Comparison of ENCODE assay signal across 26 mouse cellular contexts in the genomic region with DNA sequence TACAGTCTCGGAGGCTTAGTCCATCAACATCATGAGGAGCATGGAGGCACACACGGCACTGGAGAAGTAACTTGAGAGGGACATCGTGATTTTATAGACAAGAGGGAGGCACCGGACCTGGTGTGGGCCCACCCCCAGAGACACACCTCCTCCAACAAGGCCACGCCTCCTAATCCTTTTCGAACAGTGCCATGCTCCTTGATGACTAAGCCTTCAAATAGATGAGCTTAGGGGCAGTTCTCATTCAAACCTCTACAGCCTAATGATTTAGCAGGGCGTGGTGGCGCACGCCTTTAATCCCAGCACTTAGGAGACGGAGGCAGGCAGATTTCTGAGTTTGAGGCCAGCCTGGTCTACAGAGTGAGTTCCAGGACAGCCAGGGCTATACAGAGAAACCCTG. TPM values are rescaled to one million over a fixed set of nuclear protein-coding genes. Genes with fewer than 3 reads are reported as not detected.
DNase-seq lines count a peak whose midpoint lies in the region; ATAC-seq lines count a peak whose summit lies in the region.
"Had no signal": no experiment of that assay in that cellular context is flagged by ENCODE, and none has a peak within 500 bp of the region (broad histone marks: within the 10 kb centered on the region; RNA-seq: fewer than 3 reads in every experiment).

No protein-coding gene starts in this region.

- H3K9ac ChIP-seq in embryonic facial prominence, embryonic 12.5 days, result no peak overlapping the region
- no peak overlapping the region for H3K9ac ChIP-seq in midbrain, embryonic 11.5 days (ENCODE audit: low read length)
- H3K9ac ChIP-seq in midbrain, embryonic 15.5 days, result no peak overlapping the region
- H3K9ac ChIP-seq: embryonic facial prominence, embryonic 13.5 days; embryonic facial prominence, embryonic 15.5 days; forebrain, embryonic 12.5 days had no signal

- H3K4me3 ChIP-seq in embryonic facial prominence, embryonic 12.5 days, result no peak overlapping the region
- H3K4me3 ChIP-seq in embryonic facial prominence, embryonic 10.5 days, result no peak overlapping the region
- no peak overlapping the region for H3K4me3 ChIP-seq in midbrain, embryonic 11.5 days (ENCODE audit: low read depth, low read length)
- no peak overlapping the region for H3K4me3 ChIP-seq in midbrain, embryonic 15.5 days
- H3K4me3 ChIP-seq: embryonic facial prominence, embryonic 13.5 days; embryonic facial prominence, embryonic 15.5 days; erythroblast, embryonic 14.5 days; forebrain, embryonic 10.5 days; forebrain, embryonic 12.5 days had no signal

- H3K9me3 ChIP-seq in embryonic facial prominence, embryonic 12.5 days, result 0 out of 2 replicates have a peak, but pooled peaks cover 3% of the 10 kb centered on the region
- H3K9me3 ChIP-seq in embryonic facial prominence, embryonic 10.5 days, result peaks cover 5% of the 10 kb centered on the region; the same call in 1 of the 2 replicates
- no peaks in the 10 kb centered on the region for H3K9me3 ChIP-seq in midbrain, embryonic 11.5 days (ENCODE audit: control insufficient read depth, low read length)
- H3K9me3 ChIP-seq in midbrain, embryonic 15.5 days, result no peaks in the 10 kb centered on the region
- H3K9me3 ChIP-seq: embryonic facial prominence, embryonic 15.5 days; forebrain, embryonic 12.5 days had no signal

- no peak overlapping the region for H3K4me2 ChIP-seq in embryonic facial prominence, embryonic 12.5 days (replicated peaks)
- no peak overlapping the region for H3K4me2 ChIP-seq in midbrain, embryonic 11.5 days
- H3K4me2 ChIP-seq in midbrain, embryonic 15.5 days, result no peak overlapping the region
- H3K4me2 ChIP-seq: embryonic facial prominence, embryonic 13.5 days; embryonic facial prominence, embryonic 15.5 days; forebrain, embryonic 12.5 days had no signal

- no peak overlapping the region for H3K27ac ChIP-seq in embryonic facial prominence, embryonic 12.5 days
- H3K27ac ChIP-seq in embryonic facial prominence, embryonic 10.5 days (replicated peaks), result no peak overlapping the region
- no peak overlapping the region for H3K27ac ChIP-seq in midbrain, embryonic 11.5 days (ENCODE audit: low read depth, low read length)
- H3K27ac ChIP-seq in midbrain, embryonic 15.5 days, result no peak overlapping the region
- H3K27ac ChIP-seq: embryonic facial prominence, embryonic 13.5 days; embryonic facial prominence, embryonic 15.5 days; forebrain, embryonic 10.5 days; forebrain, embryonic 12.5 days had no signal

- peaks cover 61% of the 10 kb centered on the region for H3K36me3 ChIP-seq in embryonic facial prominence, embryonic 12.5 days
- H3K36me3 ChIP-seq in embryonic facial prominence, embryonic 10.5 days (replicated peaks), result peaks cover 96% of the 10 kb centered on the region
- peaks cover 38% of the 10 kb centered on the region for H3K36me3 ChIP-seq in midbrain, embryonic 11.5 days (ENCODE audit: control insufficient read depth, insufficient read depth, low read length)
- H3K36me3 ChIP-seq in midbrain, embryonic 15.5 days (replicated peaks), result no peaks in the 10 kb centered on the region

- WGBS in embryonic facial prominence, embryonic 12.5 days, result 94% methylated on average over 10 of the region's 10 CpGs
- 96% methylated on average over 10 of the region's 10 CpGs for WGBS in embryonic facial prominence, embryonic 10.5 days
- WGBS in midbrain, embryonic 11.5 days, result 95% methylated on average over 10 of the region's 10 CpGs
- WGBS in midbrain, embryonic 15.5 days, result 97% methylated on average over 10 of the region's 10 CpGs

- no peaks in the 10 kb centered on the region for H3K4me1 ChIP-seq in embryonic facial prominence, embryonic 12.5 days
- no peaks in the 10 kb centered on the region for H3K4me1 ChIP-seq in embryonic facial prominence, embryonic 10.5 days
- H3K4me1 ChIP-seq in midbrain, embryonic 11.5 days (ENCODE audit: control insufficient read depth, insufficient read depth, low read length), result no peaks in the 10 kb centered on the region
- H3K4me1 ChIP-seq in midbrain, embryonic 15.5 days, result no peaks in the 10 kb centered on the region
- H3K4me1 ChIP-seq: embryonic facial prominence, embryonic 13.5 days; embryonic facial prominence, embryonic 15.5 days; forebrain, embryonic 10.5 days; forebrain, embryonic 12.5 days had no signal

- no peaks in the 10 kb centered on the region for H3K27me3 ChIP-seq in embryonic facial prominence, embryonic 12.5 days
- H3K27me3 ChIP-seq in embryonic facial prominence, embryonic 10.5 days (replicated peaks; ENCODE audit: low read depth, poor library complexity, severe bottlenecking), result no peaks in the 10 kb centered on the region
- H3K27me3 ChIP-seq in midbrain, embryonic 11.5 days (ENCODE audit: control insufficient read depth, insufficient read depth, low read length), result no peaks in the 10 kb centered on the region
- H3K27me3 ChIP-seq in midbrain, embryonic 15.5 days (replicated peaks), result no peaks in the 10 kb centered on the region
- H3K27me3 ChIP-seq: CH12.LX; embryonic facial prominence, embryonic 13.5 days; embryonic facial prominence, embryonic 15.5 days; forebrain, embryonic 12.5 days had no signal

- ATAC-seq in embryonic facial prominence, embryonic 12.5 days (ENCODE audit: insufficient number of reproducible peaks, insufficient read depth, low FRiP score, low TSS enrichment), result 0 out of 2 replicates have a peak, but pooled peaks have one; percentile 41
- ATAC-seq in midbrain, embryonic 11.5 days (ENCODE audit: low FRiP score), result no peak
- no peak for ATAC-seq in midbrain, embryonic 15.5 days (replicated peaks)
- ATAC-seq: CD4-positive, CD25-positive, alpha-beta regulatory T cell, adult 4 months; forebrain, embryonic 14.5 days; forebrain, embryonic 16.5 days had no signal

- DNase-seq in embryonic facial prominence, embryonic 10.5 days (ENCODE audit: low spot score), result no peak
- DNase-seq in midbrain, embryonic 11.5 days (ENCODE audit: low spot score, missing footprints), result peak; percentile 21
- peak; percentile 40 for DNase-seq in ZHBTc4 (ENCODE audit: low read depth, low spot score)
- no peak for DNase-seq in urinary bladder, postnatal 10 days (ENCODE audit: low spot score)
- DNase-seq: adrenal gland, adult 2 months; adrenal gland, postnatal 10 days; adrenal gland, postnatal 25 days; B cell, adult 2 months; cerebellum, adult 11 months; cerebellum, adult 18-20 months; cerebellum, adult 8-10 months; cerebellum, adult 9-11 months; cerebellum, postnatal 14 days; cerebellum, postnatal 36 days; embryo, embryonic 11 days had no signal

RNA-seq across cellular contexts. Expression of a gene that starts 10.3 kb away (rescaled TPM):
- 29.2 and 30.1 TPM in 2 replicates for polyA plus RNA-seq in embryonic facial prominence, embryonic 12.5 days (2016; fragmentation: Nextera tagmentation; extraction: Ambion mirVana)
- polyA plus RNA-seq in embryonic facial prominence, embryonic 10.5 days (2016; fragmentation: Nextera tagmentation; extraction: Ambion mirVana), result 41.9 and 42.4 TPM in 2 replicates
- polyA plus RNA-seq in midbrain, embryonic 11.5 days (2014; fragmentation: Nextera tagmentation; extraction: Ambion mirVana), result 31.3 and 35.9 TPM in 2 replicates
- polyA plus RNA-seq in midbrain, embryonic 15.5 days (2015; fragmentation: Nextera tagmentation; extraction: Ambion mirVana), result 6.1 and 7.1 TPM in 2 replicates

Comparison
In these comparisons a context has a peak if more than half of its experiments do, and no peak if none do; other contexts are left out.
1. DNase-seq: peak in midbrain, embryonic 11.5 days (single experiment) and ZHBTc4 (single experiment); none in embryonic facial prominence, embryonic 10.5 days (single experiment) and urinary bladder, postnatal 10 days (single experiment).